Mouse (Mus musculus): ENCODE data around the gene Drosha.

The Drosha gene

DNA sequence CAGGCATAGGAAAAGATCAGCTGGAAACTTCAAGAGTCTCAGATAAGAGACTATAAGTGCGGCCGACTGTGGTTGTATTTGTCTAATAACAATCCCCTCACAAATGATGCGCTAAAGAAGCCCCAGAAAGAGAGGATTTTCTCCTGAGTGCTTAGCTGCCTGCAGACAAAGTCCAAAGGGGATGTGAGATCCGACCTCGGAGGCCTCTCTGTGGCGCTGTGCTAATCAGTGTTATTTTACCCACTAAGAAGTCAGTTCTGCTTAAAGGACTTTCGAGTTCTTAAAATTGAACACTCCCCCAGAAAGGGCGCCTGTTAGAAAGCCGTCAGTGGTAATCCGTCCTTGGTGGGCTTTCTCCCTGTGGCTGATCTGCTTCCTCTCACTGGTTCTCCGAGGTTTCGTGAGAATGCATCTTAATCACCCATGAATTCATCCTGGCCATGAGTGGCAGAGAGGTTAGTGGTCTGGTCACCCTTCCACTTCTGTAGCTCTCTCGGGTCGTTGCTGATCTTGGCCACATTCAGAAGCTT lies 117.1 kb downstream of the Drosha start:
- no peak for DNase-seq

GRCm38 (mm10) chr15:12942424-12942823 lies 117.8 kb downstream of the Drosha start:
- DNase-seq = no peak

- no peak for DNase-seq
Observed at GRCm38 (mm10) chr15:12958051-12958450, 133.4 kb downstream of the Drosha start.

DNA sequence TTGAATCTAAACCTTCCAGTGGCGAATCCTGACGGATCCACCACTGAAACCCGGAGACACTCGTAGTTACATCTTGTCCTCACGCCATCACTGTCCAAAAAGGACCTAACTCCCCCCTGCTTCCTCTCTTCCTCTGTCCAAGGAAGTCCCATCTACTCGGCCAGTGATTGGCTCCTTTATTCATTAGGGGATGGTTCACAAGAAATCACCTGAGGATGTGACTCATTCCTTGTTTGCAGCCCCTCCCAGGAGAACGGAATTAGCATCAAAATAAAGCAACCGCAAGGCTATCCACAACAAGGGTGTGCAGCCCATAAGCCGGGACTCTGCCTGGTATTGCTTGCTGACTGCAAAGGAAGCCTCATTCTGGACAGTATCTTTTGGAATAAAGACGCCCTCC lies 137.6 kb downstream of the Drosha start:
- DNase-seq = no peak

DNA sequence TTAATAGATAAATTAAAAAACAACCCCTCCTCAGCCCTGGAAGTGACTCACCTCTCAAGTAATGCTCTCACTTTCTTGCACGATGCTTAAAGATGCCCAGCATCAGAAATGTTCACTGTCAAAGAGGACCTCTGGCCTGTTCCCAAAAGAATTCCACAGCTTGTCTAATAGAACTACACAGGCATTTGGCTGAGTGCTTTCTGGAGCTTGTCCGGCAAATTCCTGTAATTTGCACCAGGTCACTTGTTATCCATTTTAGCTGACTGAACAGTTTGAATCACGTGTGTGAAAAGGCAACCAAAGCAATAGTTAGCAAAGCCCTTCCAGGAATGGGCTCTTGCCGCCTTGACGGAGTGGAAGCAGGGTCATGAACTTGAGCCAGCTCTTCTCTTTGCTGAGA lies 140.6 kb downstream of the Drosha start:
- no peak for DNase-seq

GRCm38 (mm10) chr15:12968815-12969214 lies 144.2 kb downstream of the Drosha start:
- no peak for DNase-seq

- DNase-seq = no peak
Observed at GRCm38 (mm10) chr15:12972441-12972840, 147.8 kb downstream of the Drosha start.
